Mouse (Mus musculus): ENCODE measurements around the gene Rsph4a.
A peak's percentile ranks its signal among the peaks of the same experiment; 100 is the strongest.
"Not testable (repeated sequence)": the region's sequence is repeated elsewhere in the genome, so short reads cannot be mapped to it uniquely, and the experiment has no call there.

The Rsph4a gene

GRCm38 (mm10) chr10:33904530-33905481, at the start of gene Rsph4a:
Gene Rsph4a, plus strand, starts transcription at chr10:33905111.
- DNase-seq (ENCODE audit: extremely low read depth, low read depth, low spot score), result no peak

- DNase-seq (ENCODE audit: extremely low read depth, low read depth, low spot score), result no peak
Measured at GRCm38 (mm10) chr10:33857421-33857820, 47.5 kb upstream of the Rsph4a start, which contains the start of gene Sult3a1. Gene Sult3a1, plus strand, starts transcription at chr10:33857721.

GRCm38 (mm10) chr10:33865994-33866393, 38.9 kb upstream of the Rsph4a start:
- no peak for DNase-seq (ENCODE audit: extremely low read depth, low read depth, low spot score)

- DNase-seq (ENCODE audit: extremely low read depth, low read depth, low spot score), result no peak
Measured at GRCm38 (mm10) chr10:33870441-33870840, 34.5 kb upstream of the Rsph4a start.

GRCm38 (mm10) chr10:33872672-33873398, 32.1 kb upstream of the Rsph4a start:
- DNase-seq (ENCODE audit: extremely low read depth, low read depth, low spot score), result no peak

DNA sequence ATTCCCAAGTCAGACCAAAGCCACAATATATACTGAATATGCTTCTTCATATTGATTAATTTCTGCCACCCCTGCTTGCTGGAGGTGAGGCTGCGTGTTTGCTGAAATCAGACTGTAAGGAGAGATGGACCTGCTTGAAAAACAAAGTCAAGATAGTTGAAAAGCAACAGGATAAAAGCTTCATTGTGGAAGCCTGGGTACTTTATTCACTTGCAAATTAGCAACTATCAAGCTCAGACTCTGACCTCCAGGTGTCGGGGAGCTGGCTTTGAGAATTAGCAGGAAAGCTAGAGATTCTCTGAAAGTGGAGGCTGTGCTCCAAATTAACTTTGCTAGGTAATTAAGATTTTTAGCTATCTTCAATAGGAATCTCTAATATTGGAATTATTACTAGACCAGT, 22.5 kb upstream of the Rsph4a start:
- not testable (repeated sequence) for DNase-seq (ENCODE audit: extremely low read depth, low read depth, low spot score)

GRCm38 (mm10) chr10:33901520-33901919, 3.4 kb upstream of the Rsph4a start:
- not testable (repeated sequence) for DNase-seq (ENCODE audit: extremely low read depth, low read depth, low spot score)

GRCm38 (mm10) chr10:33905489-33905888, 578 bp downstream of the Rsph4a start:
- no peak for DNase-seq (ENCODE audit: extremely low read depth, low read depth, low spot score)

- DNase-seq (ENCODE audit: extremely low read depth, low read depth, low spot score), result peak; percentile 42
Measured at GRCm38 (mm10) chr10:33940702-33941101, 35.8 kb downstream of the Rsph4a start.

DNA sequence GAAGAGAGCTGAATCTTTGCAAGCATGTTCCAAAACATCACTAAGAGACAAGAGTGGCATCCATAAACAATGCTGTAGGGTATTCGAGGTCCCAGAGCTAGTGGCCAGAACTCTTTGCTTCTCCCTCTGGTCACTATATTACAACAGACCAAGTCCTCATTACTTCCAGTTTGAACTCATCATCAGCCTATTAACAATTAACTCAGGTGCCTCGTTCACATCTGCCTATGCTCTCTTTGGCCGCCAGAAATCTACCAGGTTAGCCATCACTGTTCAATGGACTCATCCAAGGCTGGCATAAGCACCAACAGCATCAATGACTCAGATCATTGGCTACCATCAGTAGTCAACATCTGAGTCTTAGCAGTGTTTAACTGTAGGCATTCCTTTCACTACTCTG, 40.5 kb downstream of the Rsph4a start:
- DNase-seq (ENCODE audit: extremely low read depth, low read depth, low spot score), result no peak

DNA sequence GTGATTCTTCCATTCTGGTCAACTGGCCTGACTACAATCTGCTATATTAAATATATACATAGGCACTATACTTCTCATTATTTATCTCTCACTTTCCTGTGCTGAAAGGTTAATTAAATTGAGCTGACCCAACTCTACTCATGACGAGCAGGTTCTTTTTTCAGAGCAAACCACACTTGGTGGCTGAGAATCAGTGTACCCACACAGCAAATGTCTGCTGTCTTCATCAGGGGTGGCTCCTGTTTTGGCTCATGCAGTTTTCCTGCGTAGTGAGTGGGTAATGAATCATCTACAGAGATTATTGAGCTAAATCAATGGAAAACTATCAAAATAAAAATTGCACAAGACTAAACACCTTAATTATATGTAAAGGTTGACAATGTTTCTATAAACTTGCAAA, 41.4 kb downstream of the Rsph4a start:
- DNase-seq (ENCODE audit: extremely low read depth, low read depth, low spot score), result no peak

DNA sequence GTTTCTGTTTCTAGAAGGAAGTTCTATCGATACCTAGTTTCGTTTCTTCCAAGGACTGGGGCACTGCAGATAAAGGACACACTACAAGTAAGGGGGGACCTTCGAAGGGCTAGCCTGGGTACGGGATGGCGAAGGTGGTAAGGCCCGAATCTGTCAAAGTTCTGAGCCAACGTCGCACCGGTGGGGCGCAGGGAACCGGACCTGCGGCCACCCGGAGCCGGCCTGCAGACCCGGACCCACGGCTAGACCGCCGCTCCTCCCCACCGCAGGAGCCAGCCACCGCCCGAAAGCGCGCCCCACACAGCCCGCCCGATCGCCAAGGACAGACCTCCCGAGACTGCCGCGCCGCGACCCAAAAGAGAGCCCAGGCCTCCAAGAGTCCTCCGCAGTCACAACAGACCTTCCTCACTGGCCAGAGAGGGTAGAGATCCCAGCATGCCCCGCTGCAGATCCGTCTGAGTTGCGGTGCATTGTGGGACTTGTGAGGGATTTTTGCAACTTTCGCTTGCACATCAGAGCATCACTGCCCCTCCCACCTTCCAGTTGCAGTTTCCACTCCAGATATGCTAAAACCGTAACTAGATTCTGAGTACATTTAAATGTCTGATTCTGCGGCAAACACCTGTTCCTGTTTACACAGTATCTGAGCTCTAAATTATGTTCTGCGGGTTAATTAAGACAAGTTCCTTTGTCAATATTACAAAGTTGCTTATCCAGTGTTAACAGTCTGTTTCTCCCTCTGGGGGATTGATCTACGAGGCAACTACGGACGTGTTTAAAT, 46.1 kb downstream of the Rsph4a start, which contains the start of gene Zup1:
TSS of gene Zup1 (minus strand) at position 467 of the 781 bp plus-strand sequence.
- DNase-seq (ENCODE audit: extremely low read depth, low read depth, low spot score), result peak; percentile 19

DNA sequence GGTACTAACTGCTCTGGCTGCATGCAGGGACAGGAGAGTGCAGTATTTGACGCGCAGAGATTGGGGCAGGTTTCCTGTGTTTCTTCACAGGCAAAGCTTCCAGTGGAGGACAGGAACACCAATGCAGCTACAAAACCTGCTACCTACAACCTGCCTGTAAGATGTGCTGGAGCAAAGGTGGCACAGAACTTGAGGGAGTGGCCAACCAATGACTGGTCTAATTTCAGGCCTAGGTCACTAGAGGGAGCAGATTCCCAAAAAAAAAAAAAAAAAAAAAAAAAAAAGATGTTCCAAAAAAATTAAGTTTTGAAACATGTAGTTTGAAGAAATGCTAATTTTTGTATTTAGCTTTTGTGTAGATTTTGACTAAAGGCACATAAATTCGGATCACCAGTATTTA, 47.6 kb downstream of the Rsph4a start:
- DNase-seq (ENCODE audit: extremely low read depth, low read depth, low spot score), result no peak
